Mouse (Mus musculus) megakaryocyte, embryonic 14.5 days (primary cell): Measurements from ENCODE around the gene Inpp5e.

Experiments
- FLI1 ChIP-seq: IDR thresholded peaks from 2 replicates; pipeline ENCODE4 v1.6.1; 2012; ENCODE audit warnings: low read length, inconsistent platforms, mixed read lengths
- GATA1 ChIP-seq: IDR thresholded peaks from 3 replicates; pipeline ENCODE4 v1.6.1; 2012; ENCODE audit warnings: mixed read lengths, low read length, inconsistent platforms, borderline replicate concordance

DNA sequence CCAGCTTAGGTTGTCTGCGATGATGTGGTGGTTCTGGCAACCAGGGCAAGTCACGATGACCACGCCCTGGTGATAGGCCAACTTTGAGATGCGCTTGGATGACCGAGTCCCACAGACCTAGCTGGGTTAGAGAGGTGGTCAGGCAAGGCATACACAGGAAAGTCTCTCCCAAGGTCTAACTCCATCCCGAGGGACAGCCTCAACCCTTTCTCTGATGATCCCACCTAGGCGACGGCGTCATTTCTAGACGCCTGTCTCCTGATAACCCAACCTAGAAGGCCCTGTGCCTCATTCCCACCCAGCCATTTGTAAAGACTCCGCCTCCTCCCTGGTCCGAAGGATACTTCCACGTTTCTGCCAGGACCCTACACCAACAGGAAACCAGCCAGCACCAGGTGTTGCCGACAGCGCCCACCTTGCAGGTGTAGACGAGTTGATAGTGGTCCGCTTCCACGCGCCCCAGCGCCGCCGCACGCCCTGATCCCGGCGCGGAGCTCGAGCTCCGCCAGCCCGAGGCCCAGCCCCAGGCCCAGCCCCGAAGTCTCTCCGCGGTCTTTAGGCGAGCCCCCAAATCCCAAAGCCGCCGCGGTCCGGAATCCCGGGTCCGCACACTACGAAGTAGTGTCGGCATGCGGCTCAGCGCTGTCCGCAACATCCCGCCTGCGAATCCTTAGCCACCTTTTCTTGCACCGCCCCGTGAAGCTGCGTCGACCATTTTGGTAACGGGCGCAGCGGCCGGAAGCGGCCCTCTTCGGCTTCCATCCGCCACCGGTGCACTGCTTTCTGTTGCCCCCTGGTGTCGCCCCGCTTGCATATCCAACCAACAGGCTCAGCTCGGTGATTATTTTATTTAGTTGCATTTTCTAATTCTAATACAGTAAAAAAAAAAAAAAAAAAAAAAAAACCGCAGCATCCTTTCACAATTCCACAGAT lies 57.4 kb downstream of the Inpp5e start, which contains the start of gene Dnlz:
- TF ChIP-seq GATA1 (no peak), FLI1 (no peak)
